Mouse (Mus musculus): ENCODE measurements around the gene Epha4. TPM values are rescaled to one million over a fixed set of nuclear protein-coding genes. Genes with fewer than 3 reads are reported as not detected.

Epha4 gene
- polyA plus RNA-seq (2014; fragmentation: Illumina TruSeq; extraction: RNeasy Lipid Tissue Mini Kit (QIAGEN cat#74804); ENCODE audit: low read depth, low replicate concordance): 6.1 TPM

GRCm38 (mm10) chr1:77514963-77515650 lies at the start of gene Epha4:
Gene Epha4 (minus strand): TSS chr1:77515088.

